Mouse (Mus musculus) stomach, postnatal 0 days (tissue): ENCODE results near the gene Megf11.

Experiments
- CTCF ChIP-seq: IDR thresholded peaks from 2 replicates; pipeline ENCODE4 v1.5.1; 2016; ENCODE audit warnings: antibody characterized with exemption, low read depth, mild to moderate bottlenecking, moderate library complexity
- EP300 ChIP-seq: optimal IDR thresholded peaks from 2 replicates; pipeline ENCODE3; 2016; ENCODE audit warnings: antibody characterized with exemption

DNA sequence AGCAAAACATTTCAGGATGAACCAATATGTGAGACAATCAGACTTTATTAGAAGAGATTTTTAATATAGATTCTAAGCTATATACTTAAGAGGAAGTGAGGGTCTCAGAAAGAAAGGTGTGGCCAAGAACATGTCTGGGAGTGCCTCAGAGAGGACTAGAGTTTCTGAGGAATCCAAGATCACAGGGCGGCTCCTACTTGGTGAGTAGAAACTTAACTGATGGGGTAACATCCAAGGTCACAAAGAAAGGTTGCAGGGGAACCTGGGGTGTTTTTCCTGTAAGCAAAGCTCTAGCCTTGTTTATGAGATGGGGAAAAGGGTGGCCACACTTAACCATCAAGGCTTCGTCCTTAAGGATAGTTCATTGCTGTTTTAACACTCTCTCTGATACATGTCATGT, 353.6 kb downstream of the Megf11 start:
- TF ChIP-seq EP300 = no peak
- no peak for TF ChIP-seq CTCF
